Mouse (Mus musculus) erythroblast, adult 5-6 weeks (primary cell): ENCODE results near the gene Olfr341. TPM values are rescaled to one million over a fixed set of nuclear protein-coding genes. Genes with fewer than 3 reads are reported as not detected.

Experiments used
- ATAC-seq: replicated peaks from 2 replicates; pipeline ENCODE4 v1.8.0; 2016; ENCODE audit warnings: moderate number of reproducible peaks, mild to moderate bottlenecking, moderate TSS enrichment, inconsistent platforms; ENCODE audit not compliant: poor library complexity, low FRiP score, severe bottlenecking
- total RNA-seq, 2 experiments: library from RNA; stranded (forward) in 1 of 2; stranded (reverse) in 1 of 2; fragments of 150-400 nt in 1 of 2; fragments of 200-764, 138-1000 nt in 1 of 2; gene quantifications; 2 replicates each; pipeline versions ENCODE4 v1.2.3 to v1.2.4; 2015 to 2017; ENCODE audit warnings: low replicate concordance in 2 of 2

The Olfr341 gene
- total RNA-seq (2015; ENCODE audit: low replicate concordance): not detected in 2 replicates
- 0.09 TPM in 1 of 2 replicates, not detected in the other for total RNA-seq (2017; ENCODE audit: low replicate concordance)

DNA sequence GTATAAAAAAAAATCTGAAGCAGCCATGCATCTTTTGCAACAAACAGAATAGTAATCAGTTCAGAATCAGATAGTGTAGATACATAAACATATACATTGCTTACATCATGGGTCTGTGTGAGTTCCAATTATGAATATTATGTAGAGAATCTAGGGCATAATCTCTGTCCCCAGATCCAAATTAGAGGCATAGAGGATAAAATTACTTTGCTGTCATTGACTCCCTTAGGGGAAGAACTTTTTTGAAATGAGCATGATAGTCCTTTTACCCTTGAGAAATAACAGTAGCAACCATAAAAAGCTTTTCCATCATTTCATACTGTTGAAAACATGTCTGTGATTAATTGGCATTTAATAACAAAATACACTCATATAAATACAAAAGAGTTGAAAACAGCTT, at the start of gene Olfr341:
Olfr341 (minus strand) TSS at position 101 of the 400 bp plus-strand sequence.
- ATAC-seq: no peak

DNA sequence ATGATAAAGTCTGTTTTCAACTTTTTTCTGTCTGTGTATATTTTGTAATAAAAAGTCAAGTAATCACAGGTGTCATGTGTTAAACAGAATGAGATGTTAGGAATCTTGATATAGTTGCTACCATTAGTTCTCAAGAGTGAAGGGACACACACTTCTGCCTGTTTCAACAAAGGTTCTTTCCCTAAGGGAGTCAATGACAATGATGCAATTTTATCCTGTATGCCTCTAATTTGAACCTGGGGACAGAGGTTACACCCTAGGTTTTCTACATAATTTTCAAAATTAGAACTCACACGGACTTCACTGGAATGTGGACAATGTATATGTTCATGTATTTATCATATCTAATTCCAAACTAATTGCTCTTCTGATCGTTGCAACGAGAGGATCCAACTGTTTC, 42.4 kb upstream of the Olfr341 start, which contains the start of gene Olfr342:
Olfr342 (plus strand) TSS at position 301 of the 400 bp plus-strand sequence.
- no peak for ATAC-seq

DNA sequence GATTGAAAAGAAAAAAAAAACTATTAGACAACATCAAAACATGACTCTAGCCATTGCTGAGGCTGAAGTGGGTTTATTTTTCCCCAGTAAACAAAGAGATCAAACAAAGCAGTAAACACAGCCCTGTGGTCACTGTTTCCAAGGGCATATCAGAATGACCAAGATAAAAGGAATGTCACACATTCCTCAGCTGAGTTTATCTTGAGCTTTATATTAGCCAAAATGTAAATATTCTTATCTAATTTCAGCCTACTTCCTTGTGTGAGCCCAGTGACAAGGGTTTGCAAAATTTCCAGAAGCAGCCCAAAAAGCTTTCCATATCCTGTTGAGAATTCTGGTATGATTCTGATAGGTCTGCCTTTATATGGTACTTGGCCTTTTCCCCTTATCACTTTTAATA, 8.6 kb downstream of the Olfr341 start:
- no peak for ATAC-seq

DNA sequence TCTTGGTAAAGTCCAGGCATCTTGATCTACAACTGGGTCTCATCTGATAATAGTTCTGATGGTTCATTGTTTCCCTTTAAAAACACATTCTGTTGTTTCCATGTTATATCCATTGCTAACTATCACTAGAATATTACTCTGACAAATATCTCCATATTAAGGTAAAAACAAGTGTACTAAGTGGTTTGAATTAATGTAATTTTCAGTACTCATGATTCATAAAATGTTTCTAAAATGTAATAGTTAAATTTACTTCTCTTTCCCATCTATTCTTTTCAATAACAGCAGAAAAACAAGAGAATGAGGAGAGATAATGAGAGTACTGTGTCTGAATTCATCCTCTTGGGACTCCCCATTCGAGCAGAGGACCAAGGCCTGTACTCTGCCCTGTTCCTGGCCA, 30.0 kb downstream of the Olfr341 start, which contains the start of gene Olfr340:
Olfr340 (plus strand) TSS at position 301 of the 400 bp plus-strand sequence.
- no peak for ATAC-seq

Other genes with a start within 250 kb of the Olfr341 start
- gene Olfr338, start 108.9 kb downstream of the Olfr341 start, total RNA-seq (2015; ENCODE audit: low replicate concordance): not detected in 2 replicates
- not detected in 2 replicates for gene Olfr338, start 108.9 kb downstream of the Olfr341 start, total RNA-seq (2017; ENCODE audit: low replicate concordance)
- not detected in 2 replicates for gene Olfr339, start 63.5 kb downstream of the Olfr341 start, total RNA-seq (2015; ENCODE audit: low replicate concordance)
- not detected in 2 replicates for gene Olfr339, start 63.5 kb downstream of the Olfr341 start, total RNA-seq (2017; ENCODE audit: low replicate concordance)
- not detected in 2 replicates for gene Olfr340, start 29.9 kb downstream of the Olfr341 start, total RNA-seq (2015; ENCODE audit: low replicate concordance)
- not detected in 2 replicates for gene Olfr340, start 29.9 kb downstream of the Olfr341 start, total RNA-seq (2017; ENCODE audit: low replicate concordance)
- not detected in 2 replicates for gene Olfr342, start 42.5 kb upstream of the Olfr341 start, total RNA-seq (2015; ENCODE audit: low replicate concordance)
- gene Olfr342, start 42.5 kb upstream of the Olfr341 start, total RNA-seq (2017; ENCODE audit: low replicate concordance): not detected in 2 replicates
- gene Olfr344, start 84.2 kb upstream of the Olfr341 start, total RNA-seq (2015; ENCODE audit: low replicate concordance): not detected in 2 replicates
- gene Olfr344, start 84.2 kb upstream of the Olfr341 start, total RNA-seq (2017; ENCODE audit: low replicate concordance): 0.09 TPM in 1 of 2 replicates, not detected in the other
- gene Olfr345, start 157.6 kb upstream of the Olfr341 start, total RNA-seq (2015; ENCODE audit: low replicate concordance): not detected in 2 replicates
- gene Olfr345, start 157.6 kb upstream of the Olfr341 start, total RNA-seq (2017; ENCODE audit: low replicate concordance): not detected in 2 replicates
- not detected in 2 replicates for gene Olfr346, start 203.3 kb upstream of the Olfr341 start, total RNA-seq (2015; ENCODE audit: low replicate concordance)
- gene Olfr346, start 203.3 kb upstream of the Olfr341 start, total RNA-seq (2017; ENCODE audit: low replicate concordance): not detected in 2 replicates
- gene Olfr347, start 249.4 kb upstream of the Olfr341 start, total RNA-seq (2015; ENCODE audit: low replicate concordance): not detected in 2 replicates
- not detected in 2 replicates for gene Olfr347, start 249.4 kb upstream of the Olfr341 start, total RNA-seq (2017; ENCODE audit: low replicate concordance)